29 mouse cellular contexts compared by ENCODE assay signal in the genomic region with DNA sequence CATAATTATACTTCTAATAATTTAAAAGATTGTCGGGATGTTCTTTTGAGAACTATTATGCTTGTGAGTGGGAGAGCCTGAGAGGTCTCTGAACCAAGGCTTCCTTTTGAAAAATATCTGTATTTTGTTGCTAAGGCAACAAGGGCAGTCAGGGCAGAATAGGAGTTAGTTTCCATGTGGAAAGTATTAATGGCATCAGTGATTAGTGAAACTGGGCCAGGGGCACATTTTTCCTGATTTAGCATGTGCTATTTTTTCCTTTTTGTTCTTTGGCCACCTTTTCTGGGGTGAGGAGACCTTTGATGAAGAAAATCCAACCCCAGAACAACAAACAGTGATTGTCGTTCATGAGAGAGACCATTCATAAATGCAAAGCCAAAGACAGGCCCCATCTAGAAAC. TPM values are rescaled to one million over a fixed set of nuclear protein-coding genes. Genes with fewer than 3 reads are reported as not detected.
"Had no signal": no experiment of that assay in that cellular context is flagged by ENCODE, and none has a peak within 500 bp of the region (broad histone marks: within the 10 kb centered on the region; RNA-seq: fewer than 3 reads in every experiment).

No protein-coding gene starts in this region.

- H3K4me2 ChIP-seq: heart, embryonic 11.5 days; heart, embryonic 13.5 days; heart, embryonic 15.5 days; hindbrain, embryonic 13.5 days; hindbrain, embryonic 15.5 days; kidney, embryonic 15.5 days; limb, embryonic 12.5 days; liver, embryonic 11.5 days; liver, embryonic 13.5 days; liver, embryonic 15.5 days had no signal

- H3K36me3 ChIP-seq: heart, embryonic 13.5 days; heart, embryonic 15.5 days; hindbrain, embryonic 13.5 days; hindbrain, embryonic 15.5 days; kidney, embryonic 15.5 days; limb, embryonic 12.5 days; liver, embryonic 13.5 days; liver, embryonic 15.5 days had no signal

- DNase-seq: gastrocnemius, postnatal 14 days; gastrocnemius, postnatal 36 days; heart, adult 11 months; heart, adult 2 months; heart, postnatal 14 days; heart, postnatal 36 days; kidney, adult 11 months; kidney, adult 2 months; kidney, adult 9 months; kidney, postnatal 14 days; kidney, postnatal 36 days; layer of hippocampus, postnatal 36 days; left cerebral cortex, postnatal 4 days; liver; liver, embryonic 13.5 days; liver, postnatal 0 days had no signal

- H3K27ac ChIP-seq: heart, adult 2 months; heart, embryonic 13.5 days; heart, embryonic 15.5 days; hindbrain, embryonic 13.5 days; hindbrain, embryonic 15.5 days; hindbrain, postnatal 0 days; kidney, embryonic 15.5 days; kidney, postnatal 0 days; liver, embryonic 13.5 days; liver, embryonic 15.5 days had no signal

- H3K27me3 ChIP-seq: heart, embryonic 13.5 days; heart, embryonic 15.5 days; hindbrain, embryonic 13.5 days; hindbrain, embryonic 15.5 days; kidney, embryonic 15.5 days; limb, embryonic 12.5 days; liver, embryonic 13.5 days; liver, embryonic 15.5 days had no signal

- H3K9me3 ChIP-seq: heart, embryonic 13.5 days; heart, embryonic 15.5 days; hindbrain, embryonic 13.5 days; hindbrain, embryonic 15.5 days; kidney, embryonic 15.5 days; limb, embryonic 12.5 days; liver, embryonic 13.5 days; liver, embryonic 15.5 days had no signal

- H3K4me3 ChIP-seq: heart, adult 2 months; heart, embryonic 13.5 days; heart, embryonic 15.5 days; hindbrain, embryonic 13.5 days; hindbrain, embryonic 15.5 days; kidney, embryonic 15.5 days; limb, embryonic 12.5 days; liver, embryonic 13.5 days; liver, embryonic 15.5 days had no signal

- H3K4me1 ChIP-seq: heart, embryonic 13.5 days; heart, embryonic 15.5 days; hindbrain, embryonic 15.5 days; kidney, embryonic 15.5 days; limb, embryonic 12.5 days; liver, embryonic 13.5 days; liver, embryonic 15.5 days had no signal

- H3K9ac ChIP-seq: heart, embryonic 13.5 days; heart, embryonic 15.5 days; hindbrain, embryonic 13.5 days; hindbrain, embryonic 15.5 days; kidney, embryonic 15.5 days; limb, embryonic 12.5 days; liver, embryonic 13.5 days; liver, embryonic 15.5 days; liver, postnatal 0 days had no signal

- ATAC-seq: hindbrain, postnatal 0 days; intestine, embryonic 16.5 days; liver, postnatal 0 days had no signal

RNA-seq across cellular contexts. Expression of a gene that starts 43.5 kb away (rescaled TPM):
- total RNA-seq: hematopoietic stem cell, adult 5-6 weeks had no signal
- polyA plus RNA-seq: heart, embryonic 11.5 days; liver, embryonic 11.5 days had no signal
